Mouse (Mus musculus) right cerebral cortex, postnatal 4 days (tissue): ENCODE results near the gene Ak7.

Experiments
- DNase-seq: peaks from one replicate; pipeline ENCODE4 v3.0.0-alpha.2; 2022

Ak7 gene

DNA sequence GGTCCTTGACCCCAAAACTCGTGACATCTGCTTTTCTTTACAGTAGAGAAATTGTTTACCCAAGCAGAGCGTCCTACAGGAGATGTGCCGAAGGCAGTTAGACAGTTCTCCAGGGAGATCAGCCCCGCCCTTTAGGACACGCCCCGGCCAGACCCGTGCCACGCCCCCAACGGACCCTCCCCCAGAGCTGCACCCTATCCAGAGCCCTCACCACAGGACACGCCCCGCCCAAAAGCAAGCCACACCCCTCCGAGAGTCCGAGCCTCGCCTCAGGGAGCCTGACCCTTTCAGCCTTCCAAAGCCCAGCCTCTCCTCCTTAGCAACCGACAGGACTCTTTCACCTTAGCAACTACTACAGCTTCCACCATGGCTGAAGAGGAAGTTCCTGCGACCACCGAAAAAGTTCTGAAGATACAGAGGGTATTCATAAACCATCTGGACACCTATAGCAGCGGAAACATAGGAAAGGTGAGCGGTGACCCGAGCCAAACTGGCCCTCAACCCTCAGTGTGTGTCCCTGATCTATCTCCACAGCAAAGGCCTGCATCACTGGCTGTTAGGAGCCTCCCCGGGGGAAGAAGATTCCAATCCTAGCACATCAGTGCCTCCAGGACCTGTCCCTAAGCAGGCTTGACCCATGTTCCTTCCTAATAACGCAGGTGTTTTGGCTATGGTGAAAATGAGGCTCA, at the start of gene Ak7:
Gene Ak7 (plus strand): TSS at position 178 of the 689 bp plus-strand sequence.
- DNase-seq, result peak; percentile 33

DNA sequence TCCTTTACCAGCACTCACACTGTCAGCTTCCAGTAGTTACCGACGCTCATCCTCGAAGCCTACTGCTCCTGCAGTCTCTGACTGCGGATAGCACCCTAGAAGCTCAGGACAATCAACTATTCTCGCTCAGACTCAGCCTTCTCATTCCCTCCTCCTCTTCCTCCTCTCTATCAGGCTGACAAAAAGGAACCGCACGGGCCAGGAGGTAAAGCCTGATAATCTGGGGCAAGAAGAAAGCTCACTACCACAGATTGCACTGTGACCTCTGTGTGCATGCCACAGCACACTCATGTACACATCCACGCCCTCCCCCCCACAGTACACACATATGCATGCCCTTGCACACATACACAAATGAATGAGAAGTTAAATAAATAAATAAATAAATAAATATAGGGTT, 29.5 kb upstream of the Ak7 start:
- DNase-seq, result no peak

DNA sequence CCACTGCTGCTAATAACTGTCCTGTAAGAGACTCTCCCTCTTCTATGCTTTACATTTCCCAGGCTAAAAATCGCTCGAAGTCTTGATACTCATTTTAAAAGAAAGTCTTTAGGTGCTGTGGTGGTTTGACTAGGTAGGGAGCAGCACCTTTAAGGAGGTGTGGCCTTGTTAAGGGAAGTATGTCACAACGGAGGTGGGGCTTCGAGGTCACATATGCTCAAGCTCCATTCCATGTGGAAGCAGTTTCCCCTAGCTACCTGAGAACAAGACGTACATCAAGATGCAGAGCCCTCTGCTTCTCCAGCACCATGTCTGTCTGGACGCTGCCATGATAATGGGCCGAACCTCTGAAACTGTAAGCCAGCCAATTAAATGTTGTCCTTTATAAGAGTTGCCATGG, 27.6 kb upstream of the Ak7 start:
- no peak for DNase-seq

DNA sequence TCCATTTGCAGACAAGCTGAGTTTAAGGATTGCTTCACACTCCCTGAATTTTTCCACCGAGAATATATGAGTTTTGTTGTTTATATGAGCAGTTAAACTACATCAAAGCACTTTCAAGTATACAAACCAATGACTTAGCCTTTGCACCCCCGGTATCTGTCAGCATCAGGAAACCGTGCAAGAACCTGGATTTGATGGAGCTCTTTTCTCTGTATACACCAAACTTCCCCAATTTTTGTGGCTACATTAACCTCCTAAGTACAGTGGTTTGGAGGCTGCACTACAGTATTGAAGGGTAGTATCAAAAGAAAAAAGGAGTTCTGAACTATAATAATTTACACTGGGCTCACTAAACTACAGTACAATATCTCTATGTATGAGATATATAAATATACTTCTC, 27.0 kb upstream of the Ak7 start:
- DNase-seq, result no peak

DNA sequence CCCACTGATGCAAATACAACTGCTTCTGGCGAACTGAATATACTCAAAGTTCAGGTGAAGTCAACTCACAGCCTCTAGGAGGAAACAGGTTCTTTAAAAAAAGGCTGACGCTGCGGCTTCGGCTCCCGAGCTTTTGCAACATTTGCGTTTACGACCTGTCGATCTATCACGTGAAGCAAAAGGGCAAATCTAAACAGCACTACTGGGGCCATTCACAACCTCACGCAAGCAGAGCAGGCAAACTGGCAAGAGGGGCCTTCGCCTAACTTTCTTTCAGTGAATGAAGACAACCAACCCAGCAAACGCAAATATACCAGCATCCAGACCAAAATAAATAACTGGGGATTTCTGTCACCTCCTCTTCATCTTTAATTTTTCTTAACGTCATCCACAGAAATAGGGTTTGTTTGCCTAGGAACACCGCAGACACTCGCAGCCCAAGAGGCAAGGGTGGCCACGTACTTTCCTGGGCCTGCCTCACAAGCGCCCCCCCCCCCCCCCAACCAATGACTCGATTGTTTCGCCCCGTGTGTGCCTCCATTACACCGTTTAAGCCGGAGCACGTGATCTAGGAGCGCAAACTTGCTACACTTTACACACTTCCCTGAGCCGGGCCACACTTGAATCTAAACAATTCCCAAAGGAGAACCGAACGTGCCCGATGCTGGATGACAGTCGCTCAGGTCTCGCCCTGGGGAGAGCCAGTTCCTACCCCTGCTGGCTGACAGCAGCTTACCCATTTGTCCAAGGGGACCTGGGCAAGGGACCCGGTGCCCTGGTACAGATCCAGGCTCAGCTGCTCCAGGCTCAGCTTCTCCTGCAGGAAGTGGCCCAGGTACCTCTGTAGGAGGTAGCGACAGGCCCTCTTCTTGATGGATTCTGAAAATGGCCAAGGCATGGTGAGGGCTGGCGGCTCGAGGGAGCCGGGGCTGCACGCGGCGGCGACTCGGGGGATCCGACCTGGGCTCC, 21.6 kb upstream of the Ak7 start, which contains the start of gene Gskip:
Gene Gskip (plus strand): TSS at position 897 of the 969 bp plus-strand sequence.
- peak; percentile 28 for DNase-seq

DNA sequence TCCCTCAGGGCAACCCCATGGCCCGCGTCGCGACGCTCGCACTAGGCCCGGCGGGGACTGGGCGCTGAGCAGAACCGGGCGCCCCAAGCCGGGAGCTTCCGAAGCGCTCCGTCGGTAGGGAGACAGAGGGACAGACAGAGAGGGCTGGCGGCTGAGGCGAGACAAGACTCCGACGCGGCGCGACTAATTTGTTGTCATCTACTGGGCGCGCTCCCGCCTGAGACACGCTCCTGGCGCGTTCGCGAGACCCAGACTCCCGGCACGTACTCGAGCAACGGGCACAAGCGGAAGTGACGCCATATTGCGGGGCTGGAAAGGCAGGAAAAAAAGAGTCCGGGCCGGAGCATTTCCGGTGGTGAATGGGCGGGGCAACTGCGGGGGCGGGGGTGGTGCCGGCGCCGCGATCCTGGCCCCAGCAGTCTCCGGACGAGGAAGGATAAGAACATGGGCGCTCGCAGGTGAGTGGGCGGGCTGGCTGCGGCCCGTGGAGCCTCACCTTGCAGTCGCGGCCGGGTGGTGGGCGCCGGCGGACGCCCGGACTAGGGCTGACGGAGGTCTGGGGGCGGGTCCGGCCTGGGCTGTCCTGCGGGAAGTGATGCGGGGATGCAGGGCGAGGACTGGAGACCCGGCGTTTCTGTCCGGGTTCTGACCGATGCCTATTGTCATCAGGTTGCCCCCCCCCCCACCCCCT, 20.6 kb upstream of the Ak7 start, which contains the start of gene Atg2b:
Gene Atg2b (minus strand): TSS at position 211 of the 691 bp plus-strand sequence.
- DNase-seq, result peak; percentile 98

DNA sequence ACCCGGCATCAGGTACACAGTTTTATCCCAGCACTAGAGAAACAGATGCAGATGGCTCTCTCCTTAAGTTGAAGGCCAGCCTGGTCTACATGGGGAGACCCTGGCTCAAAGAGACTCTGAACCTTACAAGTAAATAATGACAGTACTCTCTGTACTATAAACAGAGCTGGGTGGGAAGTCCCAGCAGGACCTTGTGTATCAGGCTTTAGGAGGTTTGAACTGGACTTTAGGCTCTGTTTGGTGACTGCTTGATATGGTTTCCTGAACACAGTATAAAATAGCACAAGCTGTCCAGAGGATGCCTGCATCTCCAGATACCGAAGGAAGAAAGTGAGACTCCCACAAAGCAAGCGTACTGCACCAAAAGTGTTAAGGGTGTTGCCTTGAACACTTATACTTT, 19.0 kb upstream of the Ak7 start:
- DNase-seq, result no peak

DNA sequence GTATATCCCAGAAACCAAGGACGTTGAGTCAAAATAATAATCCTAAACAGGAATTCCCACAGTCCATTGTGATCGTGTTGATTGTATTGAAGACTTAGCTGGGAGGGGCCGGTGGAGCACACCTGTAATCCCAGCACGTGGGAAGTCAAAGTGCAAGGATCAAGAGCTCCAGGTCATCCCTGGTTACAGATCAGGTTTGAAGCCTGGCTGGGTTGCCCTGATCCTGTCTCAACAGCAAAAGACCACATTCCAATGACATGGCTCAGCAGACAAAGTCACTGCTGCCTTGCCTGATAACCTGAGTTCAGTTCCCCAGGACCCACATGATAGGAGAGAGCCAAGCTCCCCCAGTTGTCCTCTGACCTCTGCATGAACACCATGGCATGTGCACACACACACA, 18.4 kb upstream of the Ak7 start:
- no peak for DNase-seq

DNA sequence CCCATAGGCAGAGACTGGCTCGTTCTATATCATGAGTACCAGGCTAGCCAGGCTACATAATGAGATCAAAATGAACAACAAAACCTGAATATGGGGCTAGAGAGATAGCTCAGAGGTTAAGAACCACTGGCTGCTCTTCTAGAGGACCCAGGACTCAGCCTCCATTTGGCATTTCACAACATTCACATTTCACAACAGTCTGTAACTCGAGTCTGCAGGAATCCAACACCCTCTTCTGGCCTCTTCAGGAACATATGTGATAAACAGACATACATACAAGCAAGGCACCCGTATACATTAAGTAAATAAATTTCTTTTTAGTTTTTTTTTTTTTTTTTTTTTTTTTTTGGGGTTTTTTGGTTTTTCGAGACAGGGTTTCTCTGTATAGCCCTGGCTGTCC, 17.2 kb upstream of the Ak7 start:
- DNase-seq, result no peak

DNA sequence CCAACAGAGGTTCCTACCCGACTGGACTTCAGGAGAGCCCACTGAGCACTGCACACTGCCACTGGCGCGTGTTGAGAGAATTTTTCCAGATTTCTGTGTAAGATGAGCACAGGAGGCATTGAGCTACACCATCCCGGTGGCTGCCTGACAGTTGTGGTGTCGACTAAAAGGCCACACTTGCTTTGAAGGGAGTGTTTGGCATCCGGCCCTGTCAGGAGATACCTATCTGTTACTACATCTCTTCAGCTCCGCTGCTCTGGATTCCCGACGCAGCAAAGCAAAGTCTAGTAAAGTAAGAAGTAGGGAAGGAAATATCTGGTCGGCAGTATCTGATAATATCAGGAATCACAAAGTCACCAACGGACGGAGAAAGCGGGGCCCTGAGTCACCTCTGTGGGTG, 16.3 kb upstream of the Ak7 start:
- DNase-seq, result no peak

DNA sequence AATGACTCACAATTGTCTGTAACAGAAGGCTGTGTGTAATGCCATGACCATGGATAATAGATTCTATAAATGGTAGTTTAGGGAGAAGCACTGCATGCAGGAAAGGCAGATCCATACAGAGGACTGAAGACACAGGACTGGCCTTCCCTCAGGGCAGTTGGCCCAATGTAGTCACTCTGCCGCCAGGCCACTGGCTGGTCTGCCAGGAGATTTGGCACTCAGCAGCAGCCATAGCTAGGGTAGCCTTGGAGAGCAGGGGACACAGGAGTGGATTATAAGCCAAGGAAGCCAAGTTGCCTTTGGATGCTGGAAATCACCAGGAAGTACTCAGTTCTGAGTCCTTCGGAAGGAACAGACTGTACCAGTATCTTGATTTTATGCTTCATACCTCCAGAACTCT, 11.8 kb upstream of the Ak7 start:
- DNase-seq, result no peak

DNA sequence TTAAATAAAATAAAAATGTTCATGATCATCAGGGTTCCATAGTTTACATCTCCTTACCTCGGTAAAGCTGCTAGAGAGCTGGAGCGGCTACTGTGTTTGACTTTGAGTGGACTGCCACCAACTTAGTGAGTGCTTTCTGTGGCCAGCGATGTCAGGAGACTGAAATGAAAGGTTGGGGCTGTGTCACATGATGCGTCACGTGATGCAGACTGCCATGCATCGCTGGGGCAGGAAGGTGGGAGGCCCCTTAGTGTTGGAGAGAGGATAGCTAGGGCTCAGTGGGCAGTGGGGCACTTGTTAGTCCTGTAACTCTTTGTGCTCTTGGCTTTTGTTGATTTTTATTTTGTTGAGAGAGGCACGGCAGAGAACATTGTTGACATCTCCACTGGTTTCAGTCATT, 9.9 kb upstream of the Ak7 start:
- DNase-seq, result no peak

DNA sequence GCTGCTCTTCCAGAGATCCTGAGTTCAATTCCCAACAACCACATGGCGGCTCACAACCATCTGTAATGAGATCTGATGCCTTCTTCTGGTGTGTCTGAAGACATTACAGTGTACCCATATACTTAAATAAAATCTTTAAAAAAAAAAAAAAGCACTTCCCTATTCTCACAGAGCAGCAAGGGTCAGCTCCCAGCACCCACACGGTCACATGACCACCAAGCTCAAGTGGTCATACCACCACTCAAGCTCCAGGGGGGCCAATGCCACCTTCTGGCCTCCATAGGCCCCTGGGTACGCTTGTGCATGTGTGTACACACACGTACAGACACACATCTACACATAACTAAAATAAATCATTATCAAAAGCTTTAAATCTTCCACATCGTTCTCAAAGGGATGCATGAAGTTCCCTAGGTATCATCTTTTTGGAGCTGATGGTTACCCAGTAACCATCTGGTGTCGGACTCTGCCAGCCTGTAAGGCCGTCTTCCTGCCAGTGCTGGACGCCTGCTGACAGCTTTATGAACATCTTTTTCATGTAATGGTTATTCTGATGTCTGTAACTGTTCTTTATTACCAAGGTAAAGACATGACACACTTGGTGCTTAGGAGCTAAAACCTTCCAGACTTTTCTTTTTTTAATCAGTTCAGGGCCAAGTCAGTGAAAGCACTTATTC, 8.5 kb upstream of the Ak7 start:
- DNase-seq, result no peak

DNA sequence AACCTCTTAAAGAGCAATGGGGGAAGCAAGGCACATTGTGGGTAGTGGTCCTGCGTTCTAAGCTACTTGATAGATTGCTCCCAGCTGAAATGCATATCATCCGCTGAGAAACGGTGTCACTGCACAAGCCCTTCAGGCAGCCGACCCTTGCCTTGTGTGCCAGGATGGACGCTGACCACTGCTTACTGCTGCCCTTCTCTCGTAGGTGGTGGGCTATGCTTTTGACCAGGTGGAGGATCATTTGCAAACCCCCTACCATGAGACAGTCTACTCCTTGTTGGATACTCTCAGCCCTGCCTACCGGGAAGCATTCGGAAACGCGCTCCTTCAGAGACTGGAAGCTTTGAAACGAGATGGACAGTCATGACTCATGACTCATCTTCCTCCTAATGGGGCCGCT, 5.3 kb upstream of the Ak7 start:
- no peak for DNase-seq

DNA sequence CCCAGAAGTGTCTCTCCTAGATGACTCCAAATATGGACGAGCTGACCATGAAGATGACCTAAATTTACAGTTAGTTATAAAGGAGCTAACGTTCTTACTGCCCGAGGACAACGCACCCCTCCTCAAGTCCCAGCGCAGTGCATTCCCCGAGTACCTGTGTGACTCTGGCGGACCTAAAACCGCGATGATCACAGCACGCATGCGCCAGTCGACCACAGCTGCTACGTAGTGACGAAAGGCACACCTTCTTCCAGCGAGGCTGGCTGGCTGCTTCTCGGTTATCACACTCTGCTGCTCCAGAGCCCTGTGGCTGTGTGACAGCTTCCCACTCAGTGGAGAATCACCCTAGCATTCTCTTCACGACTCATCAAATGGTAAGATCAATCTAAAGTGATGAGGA, 12.8 kb downstream of the Ak7 start:
- DNase-seq, result peak; percentile 47

DNA sequence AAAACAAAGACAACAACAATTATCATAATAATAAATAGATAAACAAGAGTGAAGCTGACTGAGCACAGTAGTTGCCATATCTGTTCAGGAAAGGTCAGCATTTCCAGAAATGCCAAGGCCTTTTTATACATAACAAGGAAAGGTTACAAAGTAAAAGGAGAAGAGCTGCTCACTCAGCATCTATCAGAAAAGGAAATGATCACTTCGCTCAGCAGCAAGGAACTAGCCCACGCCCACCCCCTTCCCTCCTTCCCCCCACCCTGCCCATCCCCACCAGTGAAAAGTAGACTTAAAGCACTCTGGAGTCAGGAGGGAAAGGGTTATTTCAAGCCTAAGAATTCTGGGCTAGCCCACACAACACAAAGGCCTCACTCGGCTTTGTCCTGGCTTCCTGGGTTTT, 14.4 kb downstream of the Ak7 start:
- no peak for DNase-seq

DNA sequence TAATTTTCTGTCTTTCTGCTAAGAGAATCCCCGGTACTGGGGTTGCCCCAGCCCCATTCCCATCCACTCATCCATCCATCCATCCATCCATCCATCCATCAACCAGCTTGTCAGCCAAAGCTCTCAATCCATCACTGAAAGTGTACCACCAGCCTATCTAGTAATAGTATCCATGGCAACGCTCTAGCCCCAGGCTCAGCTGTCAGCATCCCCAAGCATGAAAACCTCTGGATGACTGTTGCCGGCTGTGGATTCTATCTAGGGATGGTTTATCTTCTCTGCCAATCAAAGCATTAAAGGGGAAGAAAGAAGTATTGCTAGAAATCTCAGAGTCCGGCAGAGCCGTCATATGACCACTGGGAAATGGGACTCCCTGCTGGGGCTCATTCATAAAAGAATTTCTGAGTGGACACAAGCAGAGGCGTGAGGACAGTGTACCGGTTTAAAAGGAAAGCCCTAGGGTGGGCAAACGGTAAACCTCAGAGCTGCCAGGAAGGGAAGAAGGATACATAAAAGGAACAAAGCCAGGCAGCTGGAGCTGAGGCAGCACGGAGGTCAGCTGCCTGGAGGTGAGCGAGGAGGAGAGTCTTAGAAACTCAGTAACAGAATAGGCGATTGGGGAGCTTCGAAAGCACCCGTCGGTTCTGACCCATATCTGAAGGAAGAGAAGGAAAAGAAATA, 15.8 kb downstream of the Ak7 start:
- no peak for DNase-seq

DNA sequence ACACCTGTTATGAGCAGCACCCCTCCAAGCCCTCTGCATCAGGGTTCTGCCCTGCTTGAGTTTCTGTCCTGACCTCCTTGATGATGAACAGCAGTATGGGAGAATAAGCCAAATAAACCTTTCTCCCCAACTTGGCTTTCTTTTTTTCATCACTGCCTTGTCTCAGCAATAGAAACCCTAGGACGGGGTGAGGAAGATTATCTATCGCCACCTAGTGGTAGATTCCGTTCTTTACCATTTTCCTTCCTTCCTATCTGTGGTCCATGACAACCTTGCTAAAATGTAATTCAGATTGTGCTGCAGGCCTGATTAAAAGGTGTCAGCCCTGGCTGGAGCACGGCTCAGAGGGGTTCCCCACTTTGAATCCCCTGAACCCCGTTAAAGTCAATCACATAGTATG, 16.9 kb downstream of the Ak7 start:
- DNase-seq, result no peak

DNA sequence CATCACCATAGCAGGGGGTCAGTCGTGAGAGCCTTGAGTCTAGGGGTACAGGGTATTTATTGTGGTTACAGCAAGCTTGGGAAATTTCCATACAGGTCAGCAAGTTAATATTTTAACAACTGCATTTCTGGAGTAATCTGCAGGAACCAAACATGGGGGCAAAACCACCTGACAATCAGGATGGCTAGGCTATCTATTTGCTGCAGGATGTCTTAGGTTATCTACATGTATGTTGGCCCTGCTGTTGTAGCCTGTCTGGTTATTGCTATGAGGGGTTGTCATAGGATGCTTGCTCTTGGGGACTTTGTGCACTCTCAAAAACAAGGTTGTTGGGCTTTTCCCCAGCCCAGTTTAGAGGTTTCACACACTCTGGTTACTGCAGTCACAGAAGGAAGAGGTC, 18.8 kb downstream of the Ak7 start:
- no peak for DNase-seq

DNA sequence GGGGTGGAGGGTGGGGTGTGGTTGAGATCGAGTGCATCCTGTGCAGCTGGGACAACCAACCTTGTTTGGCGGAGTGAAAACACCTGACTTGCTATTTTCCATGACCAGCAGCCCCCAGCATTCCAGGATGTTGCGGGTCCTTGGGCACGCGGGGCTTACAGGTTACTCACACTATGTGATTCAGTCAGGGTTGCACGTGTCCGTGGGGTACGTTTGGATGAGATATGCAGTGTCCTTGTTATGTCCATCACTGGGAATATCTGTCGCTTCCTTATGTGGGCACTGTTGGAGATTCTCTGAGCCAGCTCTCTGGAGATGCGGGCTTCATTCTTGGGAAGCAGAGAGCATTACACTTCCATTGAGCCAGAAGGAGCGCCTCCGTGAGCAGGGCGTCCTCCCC, 20.0 kb downstream of the Ak7 start:
- DNase-seq, result no peak

DNA sequence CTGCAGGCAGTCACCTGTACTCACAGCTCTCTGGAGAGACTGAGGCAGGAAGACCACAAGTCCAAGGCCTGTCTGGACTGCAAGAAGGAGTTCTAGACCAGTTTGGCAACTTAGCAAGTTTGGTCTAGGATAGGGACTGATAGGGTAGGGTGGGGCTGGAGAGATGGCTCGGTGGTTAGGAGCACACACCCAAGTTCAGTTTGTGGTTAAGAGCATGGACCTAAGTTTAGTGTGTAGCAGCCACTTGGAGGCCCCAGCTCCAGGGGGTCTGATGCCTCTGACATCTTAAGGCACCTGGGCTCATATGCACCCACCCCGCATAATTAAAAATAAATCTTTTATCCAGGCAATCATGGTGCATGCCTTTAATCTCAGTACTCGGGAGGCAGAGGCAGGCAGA, 21.5 kb downstream of the Ak7 start:
- no peak for DNase-seq

DNA sequence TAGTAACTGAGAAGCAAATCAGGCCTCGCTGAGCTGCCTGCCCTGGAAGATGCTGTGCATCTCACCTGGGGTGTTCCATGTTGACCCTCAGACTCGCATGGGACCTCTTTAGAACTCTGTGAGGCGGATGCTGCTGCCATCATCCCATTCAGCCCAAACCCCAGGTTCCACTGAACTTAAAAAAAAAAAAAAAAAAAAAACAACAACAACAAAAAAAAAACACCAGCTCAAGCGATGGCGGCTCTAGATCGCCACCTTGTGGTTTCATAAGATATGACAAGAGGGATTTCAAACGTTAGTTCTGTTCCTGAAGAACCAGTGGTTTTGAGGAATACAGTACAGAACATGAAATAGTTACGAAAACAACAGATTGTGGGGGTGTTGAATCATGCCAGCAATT, 22.2 kb downstream of the Ak7 start:
- DNase-seq, result peak; percentile 40
